Mouse (Mus musculus) heart, embryonic 16.5 days (tissue): ENCODE data around the gene Sesn3. TPM values are rescaled to one million over a fixed set of nuclear protein-coding genes. Genes with fewer than 3 reads are reported as not detected.

Experiments used
- ATAC-seq: fragments of 200-750 bp; cut with Nextera tagmentation; replicated peaks from 2 replicates; pipeline ENCODE4 v1.8.0; 2017; ENCODE audit warnings: moderate number of reproducible peaks; ENCODE audit not compliant: insufficient read depth, low FRiP score; ENCODE audit errors: extremely low read depth
- H3K27ac ChIP-seq: fragments of 300-500 bp; sonication (generic); 2 replicates; pipeline ENCODE4 v1.5.1; 2014; ENCODE audit warnings: mild to moderate bottlenecking, low read length, control low read depth, moderate library complexity
- H3K27me3 ChIP-seq: fragments of 300-500 bp; sonication (generic); 2 replicates; pipeline ENCODE4 v1.6.1; 2014; ENCODE audit warnings: low read length, mixed read lengths; ENCODE audit not compliant: control insufficient read depth, insufficient read depth
- H3K36me3 ChIP-seq: fragments of 300-500 bp; sonication (generic); 2 replicates; pipeline ENCODE4 v1.6.1; 2014; ENCODE audit not compliant: control insufficient read depth, insufficient read depth
- H3K4me1 ChIP-seq: fragments of 300-500 bp; sonication (generic); 2 replicates; pipeline ENCODE4 v1.6.1; 2014; ENCODE audit warnings: low read length, mixed read lengths; ENCODE audit not compliant: control insufficient read depth, insufficient read depth
- H3K4me2 ChIP-seq: fragments of 300-500 bp; sonication (generic); 2 replicates; pipeline ENCODE4 v1.6.1; 2014; ENCODE audit warnings: low read depth, mild to moderate bottlenecking, control low read depth, low read length
- H3K4me3 ChIP-seq: fragments of 300-500 bp; sonication (generic); 2 replicates; pipeline ENCODE4 v1.5.1; 2014; ENCODE audit warnings: mild to moderate bottlenecking, control low read depth, low read length
- H3K9ac ChIP-seq: fragments of 300-500 bp; sonication (generic); 2 replicates; pipeline ENCODE4 v1.6.1; 2014; ENCODE audit warnings: low read length, control low read depth
- H3K9me3 ChIP-seq: fragments of 300-500 bp; sonication (generic); replicated peaks from 2 replicates; pipeline ENCODE4 v1.6.1; 2016; ENCODE audit warnings: low read length; ENCODE audit not compliant: control insufficient read depth
- WGBS: fragments of 180-500 bp; shearing (Covaris S2); extraction: QIAGEN DNeasy Blood & Tissue Kit; methylation state at CpG from one replicate; pipeline ENCODE4 v1.1.7; 2014; 5-methylcytosine and 5-hydroxymethylcytosine counted together
- polyA plus RNA-seq: library from polyadenylated mRNA; unstranded; fragments of >200 nt; fragmentation: Nextera tagmentation; extraction: Ambion mirVana; gene quantifications from 2 replicates; pipeline ENCODE4 v1.2.1, GENCODE M21; 2015

Sesn3 gene
- polyA plus RNA-seq, 1 experiment from 2014 or later, result 9.2 TPM

DNA sequence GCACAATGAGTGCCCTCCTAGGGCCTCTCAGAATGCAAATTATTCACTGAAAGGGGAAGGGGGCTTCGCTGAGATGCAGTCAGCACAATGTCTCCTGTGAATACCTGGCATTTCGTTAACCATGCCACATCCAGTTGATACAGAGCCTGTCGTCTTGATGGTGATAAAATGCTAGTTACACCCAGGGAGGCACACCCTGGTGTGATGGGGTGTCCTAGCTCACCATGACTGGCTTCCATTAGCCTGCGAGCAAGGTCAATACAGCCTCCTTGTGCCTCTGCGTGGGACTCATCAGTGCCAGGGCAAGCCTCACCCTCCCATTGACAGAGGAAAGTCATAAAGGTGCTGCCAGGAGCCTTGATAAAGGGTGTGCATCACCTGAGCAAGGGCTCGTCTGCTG is 80.0 kb downstream of the Sesn3 start:
- H3K9me3 ChIP-seq, result no peaks in the 10 kb centered on the region
- H3K9ac ChIP-seq, result no peak overlapping the region
- H3K27ac ChIP-seq, result no peak overlapping the region
- H3K27me3 ChIP-seq, result no peaks in the 10 kb centered on the region
- H3K4me1 ChIP-seq, result no peaks in the 10 kb centered on the region
- no peak overlapping the region for H3K4me3 ChIP-seq
- 74% methylated on average over 6 of the region's 6 CpGs for WGBS
- H3K4me2 ChIP-seq, result no peak overlapping the region
- ATAC-seq, result no peak
- no peaks in the 10 kb centered on the region for H3K36me3 ChIP-seq

DNA sequence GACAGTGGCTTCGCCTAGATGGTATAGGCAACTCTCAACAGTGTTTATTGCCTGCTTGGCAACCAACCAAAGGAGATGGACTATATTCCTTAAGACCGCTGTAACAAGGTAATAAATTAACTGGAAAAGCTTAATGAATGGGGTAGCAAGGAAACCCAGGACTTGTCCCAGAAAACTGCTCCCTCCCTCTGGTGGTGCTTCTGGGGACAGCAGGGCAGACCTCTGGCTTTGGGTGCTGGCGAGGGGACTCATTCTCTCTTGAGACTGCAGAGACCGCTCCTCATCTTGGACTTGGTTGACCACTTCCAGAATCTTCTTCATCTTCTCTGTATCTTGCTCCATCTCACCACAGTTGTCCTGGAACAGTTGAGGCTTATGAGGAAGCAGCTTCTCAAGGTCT is 82.2 kb downstream of the Sesn3 start:
- no peak overlapping the region for H3K4me2 ChIP-seq
- no peak overlapping the region for H3K9ac ChIP-seq
- H3K9me3 ChIP-seq, result no peaks in the 10 kb centered on the region
- no peak overlapping the region for H3K4me3 ChIP-seq
- WGBS, result 95% methylated on average over 4 of the region's 4 CpGs
- no peaks in the 10 kb centered on the region for H3K36me3 ChIP-seq
- no peak for ATAC-seq
- H3K27ac ChIP-seq, result no peak overlapping the region
- no peaks in the 10 kb centered on the region for H3K27me3 ChIP-seq
- no peaks in the 10 kb centered on the region for H3K4me1 ChIP-seq

DNA sequence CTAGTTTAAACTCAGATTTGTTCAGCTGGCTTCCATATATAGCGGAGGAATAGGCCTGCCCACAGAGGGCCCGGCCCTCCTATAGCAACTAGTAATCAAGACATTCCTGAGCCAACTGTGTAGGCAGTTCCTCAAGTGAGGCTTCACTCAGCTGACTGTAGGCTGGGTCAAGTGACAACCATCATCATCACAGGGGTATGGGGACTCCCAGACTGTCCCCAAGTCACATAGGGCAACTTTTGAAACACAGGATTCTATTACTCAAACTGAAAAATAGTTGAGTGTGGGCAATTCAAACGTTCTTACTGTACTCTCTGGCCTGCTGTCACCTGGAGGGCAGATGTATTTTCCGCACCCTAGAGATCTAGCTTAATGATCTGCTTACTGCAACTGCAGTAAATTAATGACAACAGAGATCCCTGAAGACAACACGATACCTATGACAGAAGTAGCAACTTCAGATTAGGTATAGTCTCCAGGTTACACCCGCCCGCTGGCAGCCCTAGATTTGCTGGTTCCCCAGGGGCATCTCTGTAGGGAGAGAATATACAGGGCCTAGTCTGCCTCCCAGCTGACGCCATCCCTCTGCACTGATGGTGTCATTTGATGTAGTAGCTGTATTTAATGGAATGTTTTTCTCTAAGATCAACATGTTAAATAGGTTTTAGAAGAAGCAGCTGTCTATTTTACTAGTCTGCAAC is 87.4 kb downstream of the Sesn3 start:
- no peak for ATAC-seq
- WGBS, result 90% methylated on average over 8 of the region's 8 CpGs
- Histone ChIP-seq H3K4me1 (no peaks in the 10 kb centered on the region), H3K4me2 (no peak overlapping the region), H3K9me3 (no peaks in the 10 kb centered on the region), H3K9ac (no peak overlapping the region), H3K27me3 (no peaks in the 10 kb centered on the region), H3K4me3 (no peak overlapping the region), H3K27ac (no peak overlapping the region), H3K36me3 (no peaks in the 10 kb centered on the region)

DNA sequence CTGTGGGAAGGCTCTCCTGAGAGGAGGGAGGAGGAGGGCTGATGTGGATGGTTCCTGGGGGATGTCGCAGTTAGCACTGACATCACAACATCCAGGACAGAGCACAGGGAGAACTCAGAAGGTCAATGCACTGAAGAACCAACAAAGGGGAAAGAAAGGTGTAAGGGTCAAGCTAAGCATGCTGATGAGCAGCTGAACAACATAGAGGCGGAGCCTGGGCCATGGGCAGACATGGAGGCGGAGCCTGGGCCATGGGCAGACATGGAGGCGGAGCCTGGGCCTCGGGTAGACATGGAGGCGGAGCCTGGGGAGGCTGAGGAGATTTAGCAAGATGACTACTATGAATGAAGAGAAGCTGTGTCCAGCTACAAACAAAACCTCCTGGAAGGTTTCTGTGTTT is 88.7 kb downstream of the Sesn3 start:
- no peak overlapping the region for H3K4me3 ChIP-seq
- H3K36me3 ChIP-seq, result no peaks in the 10 kb centered on the region
- 84% methylated on average over 6 of the region's 6 CpGs for WGBS

DNA sequence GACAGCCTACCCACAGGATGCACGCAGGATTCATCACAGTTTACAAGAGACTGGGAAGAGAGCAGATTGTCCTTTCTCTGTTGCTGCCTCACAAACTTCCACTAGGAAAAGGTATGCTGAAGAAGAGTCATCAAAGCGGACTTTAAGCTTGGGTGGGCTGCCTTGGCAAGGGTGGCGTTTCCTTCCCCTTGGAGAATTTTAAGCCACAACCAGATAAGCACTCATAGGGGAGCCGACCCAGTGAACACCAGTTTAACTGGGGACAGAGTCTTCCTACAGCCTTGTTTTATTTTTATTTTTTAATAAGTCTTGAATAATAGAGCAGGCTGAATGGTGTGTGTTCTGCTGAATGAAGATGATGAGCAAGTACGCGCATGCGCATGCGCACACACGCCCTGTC is 89.9 kb downstream of the Sesn3 start:
- H3K4me1 ChIP-seq, result no peaks in the 10 kb centered on the region
- no peak overlapping the region for H3K9ac ChIP-seq
- peaks cover 5% of the 10 kb centered on the region for H3K36me3 ChIP-seq
- H3K4me3 ChIP-seq, result no peak overlapping the region
- H3K9me3 ChIP-seq, result peaks cover 6% of the 10 kb centered on the region
- no peak overlapping the region for H3K27ac ChIP-seq
- no peak overlapping the region for H3K4me2 ChIP-seq
- no peak for ATAC-seq
- H3K27me3 ChIP-seq, result no peaks in the 10 kb centered on the region
- WGBS, result 90% methylated on average over 9 of the region's 9 CpGs

More for the DNA sequence above, 88.7 kb downstream of the Sesn3 start:
- H3K27ac ChIP-seq, result no peak overlapping the region
- H3K27me3 ChIP-seq, result no peaks in the 10 kb centered on the region
- no peak overlapping the region for H3K9ac ChIP-seq
- no peak overlapping the region for H3K4me2 ChIP-seq
- peaks cover under 1% of the 10 kb centered on the region; the same call in 1 of the 2 replicates for H3K9me3 ChIP-seq
- no peaks in the 10 kb centered on the region for H3K4me1 ChIP-seq
- 0 out of 2 replicates have a peak, but pooled peaks have one; percentile 9 for ATAC-seq

DNA sequence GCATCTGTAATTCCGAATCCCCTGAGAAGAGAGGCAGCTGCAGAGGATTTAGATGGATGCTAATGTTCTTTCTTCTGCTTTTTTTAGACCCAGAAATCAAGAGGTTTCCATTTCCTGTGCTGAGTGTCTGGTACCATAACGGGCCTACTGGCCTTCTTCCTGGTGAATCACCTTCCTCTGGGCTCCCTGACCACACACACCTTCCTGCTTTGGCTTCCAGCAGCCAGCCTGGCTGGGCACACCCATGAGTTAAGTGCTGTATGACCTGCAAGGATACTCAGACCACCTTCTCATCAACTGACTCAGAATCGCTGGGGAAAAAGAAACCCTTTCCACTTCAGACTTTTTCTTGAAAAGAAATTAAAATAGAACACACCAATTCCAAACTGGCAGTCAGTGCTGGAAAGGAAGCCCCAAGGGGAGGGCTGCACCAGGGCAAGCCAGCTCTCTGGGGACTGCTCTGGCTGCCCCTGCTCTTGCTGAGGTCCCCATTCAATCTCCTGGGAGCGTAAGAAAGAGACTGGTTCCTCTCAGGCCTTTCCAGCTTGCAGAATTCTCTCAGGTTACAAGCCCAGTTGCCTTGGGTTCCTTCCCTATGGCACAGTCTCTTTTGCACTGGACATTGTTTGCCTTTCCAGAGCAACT is 90.7 kb downstream of the Sesn3 start:
- H3K9ac ChIP-seq, result no peak overlapping the region
- no peaks in the 10 kb centered on the region for H3K27me3 ChIP-seq
- no peak overlapping the region for H3K4me3 ChIP-seq
- H3K9me3 ChIP-seq, result peaks cover 6% of the 10 kb centered on the region
- no peaks in the 10 kb centered on the region for H3K4me1 ChIP-seq
- H3K27ac ChIP-seq, result peak overlapping the region; percentile 15; the same call in 1 of the 2 replicates
- H3K4me2 ChIP-seq, result no peak overlapping the region
- H3K36me3 ChIP-seq, result peaks cover 5% of the 10 kb centered on the region
- 47% methylated on average over 4 of the region's 4 CpGs for WGBS
- no peak for ATAC-seq

DNA sequence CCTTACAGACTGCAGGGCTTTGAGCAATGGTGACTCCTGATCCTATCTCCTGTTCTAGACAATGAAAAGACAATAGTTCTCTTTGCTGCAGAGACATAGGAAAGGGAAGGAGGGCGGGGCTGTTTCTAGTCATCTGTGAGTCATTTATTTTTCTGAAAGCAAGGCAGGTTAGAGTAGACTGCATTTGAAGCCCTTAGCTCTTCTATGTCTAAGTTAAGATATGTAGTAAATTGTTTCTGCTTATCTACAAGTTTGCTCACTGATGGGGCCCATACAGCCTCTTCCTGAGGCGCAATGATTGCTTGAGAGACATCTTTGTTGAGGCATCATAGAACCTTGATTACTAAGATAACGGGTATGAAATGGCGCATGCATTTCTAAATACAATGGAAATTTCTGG is 93.0 kb downstream of the Sesn3 start:
- no peaks in the 10 kb centered on the region for H3K27me3 ChIP-seq
- H3K4me3 ChIP-seq, result no peak overlapping the region
- H3K4me2 ChIP-seq, result no peak overlapping the region
- peaks cover 6% of the 10 kb centered on the region for H3K9me3 ChIP-seq
- ATAC-seq, result no peak
- peaks cover 5% of the 10 kb centered on the region for H3K36me3 ChIP-seq
- H3K27ac ChIP-seq, result no peak overlapping the region
- 86% methylated on average over 4 of the region's 4 CpGs for WGBS
- no peaks in the 10 kb centered on the region for H3K4me1 ChIP-seq
- H3K9ac ChIP-seq, result no peak overlapping the region

DNA sequence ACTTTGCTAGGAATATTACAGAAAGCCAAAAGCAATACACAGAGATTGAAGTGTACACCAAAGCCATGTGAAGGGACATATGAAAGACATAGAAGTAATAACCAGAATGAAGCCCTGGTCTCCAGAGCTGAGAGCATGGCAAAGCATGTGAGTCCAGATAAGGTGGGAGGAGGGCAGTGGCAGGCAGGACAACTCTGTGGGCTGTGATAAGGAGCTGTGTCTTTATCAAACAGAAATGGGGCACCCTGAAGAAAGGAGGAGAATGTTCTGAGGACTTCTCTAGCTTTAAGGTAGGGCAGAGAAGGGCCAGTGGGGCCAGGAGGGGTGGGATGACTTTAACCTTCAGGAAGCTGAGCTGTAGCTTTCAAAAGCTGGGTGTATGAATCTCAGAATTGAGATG is 94.4 kb downstream of the Sesn3 start:
- no peak overlapping the region for H3K9ac ChIP-seq
- ATAC-seq, result no peak
- H3K4me2 ChIP-seq, result no peak overlapping the region
- H3K9me3 ChIP-seq, result peaks cover 6% of the 10 kb centered on the region
- no peaks in the 10 kb centered on the region for H3K27me3 ChIP-seq
- H3K4me1 ChIP-seq, result no peaks in the 10 kb centered on the region
- peaks cover 5% of the 10 kb centered on the region for H3K36me3 ChIP-seq
- H3K4me3 ChIP-seq, result no peak overlapping the region
- H3K27ac ChIP-seq, result no peak overlapping the region

DNA sequence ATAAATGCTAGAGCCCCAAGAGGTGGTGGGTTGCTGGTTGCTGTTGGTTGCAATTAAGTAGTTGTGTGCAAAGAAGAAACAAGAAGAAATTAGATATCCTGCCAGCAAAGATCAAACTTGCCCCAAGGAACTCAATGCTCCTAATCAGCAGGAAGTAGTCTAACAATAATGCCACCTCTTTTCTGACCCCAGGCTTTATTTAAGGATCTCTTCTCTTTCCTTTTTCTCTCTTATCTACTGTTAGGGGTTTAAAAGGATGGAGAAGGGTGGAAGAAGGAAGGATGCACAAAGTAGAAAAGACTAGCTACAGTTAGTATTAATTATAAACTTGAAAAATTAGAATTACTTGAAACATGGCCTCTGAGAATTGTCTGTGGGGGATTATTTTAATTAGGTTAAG is 97.6 kb downstream of the Sesn3 start:
- Histone ChIP-seq H3K4me3 (no peak overlapping the region), H3K9ac (no peak overlapping the region), H3K4me2 (no peak overlapping the region), H3K4me1 (no peaks in the 10 kb centered on the region), H3K36me3 (peaks cover 5% of the 10 kb centered on the region), H3K9me3 (peaks cover 6% of the 10 kb centered on the region), H3K27ac (no peak overlapping the region), H3K27me3 (no peaks in the 10 kb centered on the region)
- ATAC-seq, result no peak
